Mouse (Mus musculus) adrenal gland, postnatal 4 days (tissue): ENCODE measurements around the gene Kansl1. TPM values are rescaled to one million over a fixed set of nuclear protein-coding genes. Genes with fewer than 3 reads are reported as not detected.

Experiments used
- DNase-seq, 2 experiments: peaks; one replicate each; pipeline ENCODE4 v3.0.0; 2021 to 2022; ENCODE audit warnings: low spot score in 2 of 2, mixed read lengths in 2 of 2
- total RNA-seq, 2 experiments: library from RNA; stranded (reverse); gene quantifications; 2 replicates each; pipeline ENCODE4 v1.2.3; 2021

Gene Kansl1
- total RNA-seq, 2 experiments from 2014 or later = 63.3 to 63.6 TPM

DNA sequence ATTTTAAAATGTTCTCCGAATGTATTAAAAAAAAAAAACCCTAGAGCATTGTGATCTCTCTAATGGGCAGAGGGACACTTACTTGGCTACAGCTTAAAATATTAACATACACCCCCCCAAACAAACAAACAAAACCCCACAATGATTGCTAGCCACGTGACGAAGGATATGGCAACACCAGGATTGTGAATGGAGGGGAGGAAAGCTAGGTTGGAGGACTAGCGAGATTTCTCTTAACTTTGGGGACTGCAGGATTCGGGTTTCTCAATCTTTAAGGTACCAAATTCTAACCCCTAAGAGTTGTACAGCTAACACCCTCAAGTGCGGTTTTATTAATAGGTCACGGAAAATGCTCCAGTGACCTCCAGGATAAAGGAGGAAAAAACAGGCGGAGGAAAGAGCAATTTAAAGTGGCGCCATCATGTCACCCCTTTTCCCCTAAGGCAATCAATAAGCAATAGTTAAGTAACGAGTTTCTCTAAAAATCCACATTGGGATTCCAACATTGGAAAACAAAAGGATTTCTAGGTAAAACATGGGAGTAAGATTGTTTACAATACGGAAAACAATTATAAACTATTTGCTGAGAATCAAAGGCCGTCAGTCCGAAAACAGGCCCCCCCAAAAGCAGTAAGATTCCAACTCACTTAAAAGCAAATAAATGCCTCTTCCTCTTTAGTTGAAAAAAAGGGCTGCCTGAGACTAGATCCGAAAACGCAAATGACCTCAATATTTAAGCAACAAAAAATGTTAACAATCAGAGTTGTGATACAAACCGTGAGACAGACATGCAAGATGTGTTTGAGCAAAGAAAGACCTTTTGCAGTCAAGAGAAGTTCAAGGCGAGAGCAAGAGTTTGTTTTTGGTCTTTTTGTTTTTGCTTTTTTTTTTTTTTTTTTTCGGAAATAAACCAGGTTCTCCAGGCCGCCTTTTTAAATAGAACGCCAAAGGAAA, 27.9 kb downstream of the Kansl1 start:
- no peak for DNase-seq

DNA sequence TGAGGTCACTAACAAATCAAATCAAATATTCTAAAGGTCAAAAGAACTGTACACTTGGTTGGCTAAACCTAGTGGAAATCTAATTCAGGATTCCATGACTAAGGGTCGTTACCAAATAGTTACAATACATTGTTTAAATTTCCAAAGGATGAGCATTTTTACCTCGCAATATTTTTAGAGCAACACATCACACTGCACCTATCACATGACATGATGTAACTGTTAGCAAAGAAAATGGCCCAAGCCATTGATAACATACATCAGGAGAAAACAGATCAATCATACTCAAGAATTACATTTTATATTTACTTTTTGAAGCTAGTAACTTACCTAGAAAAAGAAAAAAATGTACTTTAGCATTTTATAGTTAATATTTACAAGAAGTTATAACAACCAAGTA, 29.0 kb downstream of the Kansl1 start:
- no peak for DNase-seq

DNA sequence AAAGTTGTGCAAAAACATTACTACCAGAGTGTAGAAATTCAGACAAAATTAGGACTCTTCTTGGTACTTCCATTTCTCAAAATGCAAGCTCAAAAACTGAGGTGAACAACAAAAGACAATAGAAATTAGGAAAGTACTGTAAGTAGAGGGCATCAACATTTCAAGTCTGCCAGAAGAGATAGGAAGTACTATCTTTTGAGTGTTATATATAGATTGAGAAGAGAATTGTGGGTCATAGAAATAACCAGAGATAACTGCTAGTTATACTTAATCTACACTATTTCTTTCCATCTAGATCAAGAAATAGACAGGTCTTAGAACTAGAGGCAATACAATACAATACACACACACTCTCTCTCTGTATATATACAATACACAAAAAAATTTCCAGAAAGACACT, 30.2 kb downstream of the Kansl1 start:
- DNase-seq = no peak

DNA sequence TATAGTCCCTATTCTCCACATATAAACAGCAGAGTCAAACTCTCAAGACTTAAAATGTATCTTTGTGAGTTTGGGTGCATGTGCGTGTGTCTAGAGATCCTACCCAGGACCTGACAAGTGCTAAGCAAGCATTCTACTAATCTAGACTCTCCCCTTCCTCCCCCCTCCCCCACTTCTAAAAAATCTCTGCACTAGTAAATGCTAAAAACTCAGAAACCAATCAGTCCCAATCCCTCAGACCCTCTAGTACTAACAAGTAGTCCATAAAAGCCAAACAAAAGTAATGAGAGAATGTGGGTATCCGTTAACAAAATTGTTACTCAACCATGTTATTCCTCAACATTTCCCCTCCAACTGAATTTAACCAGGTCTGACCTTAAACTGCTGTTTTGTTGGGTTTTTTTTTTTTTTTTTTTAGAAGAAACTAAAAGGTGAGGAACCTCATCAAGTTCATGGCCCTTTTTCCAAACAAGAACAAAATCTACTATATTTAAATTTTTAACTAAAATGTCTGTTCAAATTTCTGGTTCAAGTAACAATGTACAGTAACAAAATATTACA, 32.2 kb downstream of the Kansl1 start:
- DNase-seq = no peak

DNA sequence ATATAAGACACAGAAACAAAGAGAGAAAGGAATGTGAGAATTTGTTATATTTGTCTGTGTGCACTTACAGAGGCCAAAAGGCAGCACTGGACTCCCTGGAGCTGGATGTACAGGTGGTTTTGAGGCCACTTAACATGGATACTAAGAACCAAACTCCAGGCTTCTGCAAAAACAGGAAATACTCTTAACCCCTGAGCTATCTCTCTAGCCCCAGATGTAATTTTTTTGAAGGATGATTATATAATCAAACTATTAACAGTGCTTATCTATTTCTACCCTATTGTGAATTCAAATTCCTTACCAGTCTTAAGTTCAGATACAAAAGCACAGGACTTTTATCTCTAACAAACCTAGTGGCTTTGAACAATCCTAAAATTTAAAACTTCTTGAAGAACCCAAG, 32.9 kb downstream of the Kansl1 start:
- no peak for DNase-seq

DNA sequence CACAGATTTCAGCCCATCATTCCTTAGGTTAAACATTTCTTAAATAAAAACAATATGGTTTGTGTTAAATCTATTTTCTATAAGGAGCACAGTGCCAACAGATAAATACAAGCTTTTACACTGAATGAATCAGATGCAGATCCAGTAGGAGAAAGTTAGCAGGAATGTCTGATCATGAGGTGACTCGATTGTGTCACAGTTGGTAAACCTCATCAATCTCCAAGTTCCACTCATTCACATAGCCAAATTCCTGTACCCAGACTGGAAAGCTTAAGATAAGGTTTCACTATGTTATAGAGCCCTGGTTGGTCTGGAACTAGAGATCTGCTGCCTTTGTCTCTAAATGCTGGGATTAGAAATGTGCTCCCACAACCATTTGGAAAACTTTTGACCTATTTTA, 33.5 kb downstream of the Kansl1 start:
- DNase-seq = no peak

DNA sequence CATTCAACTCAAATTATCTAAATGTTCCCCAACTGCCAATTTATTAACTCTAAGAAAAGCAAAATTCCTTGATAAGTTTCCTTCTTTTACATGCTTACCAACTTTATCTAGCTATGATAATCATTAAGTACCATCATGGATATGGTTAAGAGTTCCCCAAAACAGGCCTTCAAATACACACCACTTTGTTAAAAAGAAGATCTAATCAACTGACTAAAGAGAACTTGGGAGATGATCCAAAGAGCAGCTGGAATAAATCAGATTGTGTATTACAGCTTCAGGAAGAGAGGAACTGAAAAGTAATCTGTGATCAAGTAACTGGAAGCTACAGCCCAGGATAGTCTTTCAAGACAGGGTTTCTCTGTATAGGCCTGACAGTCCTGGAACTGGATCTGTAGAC, 36.4 kb downstream of the Kansl1 start:
- DNase-seq = no peak

DNA sequence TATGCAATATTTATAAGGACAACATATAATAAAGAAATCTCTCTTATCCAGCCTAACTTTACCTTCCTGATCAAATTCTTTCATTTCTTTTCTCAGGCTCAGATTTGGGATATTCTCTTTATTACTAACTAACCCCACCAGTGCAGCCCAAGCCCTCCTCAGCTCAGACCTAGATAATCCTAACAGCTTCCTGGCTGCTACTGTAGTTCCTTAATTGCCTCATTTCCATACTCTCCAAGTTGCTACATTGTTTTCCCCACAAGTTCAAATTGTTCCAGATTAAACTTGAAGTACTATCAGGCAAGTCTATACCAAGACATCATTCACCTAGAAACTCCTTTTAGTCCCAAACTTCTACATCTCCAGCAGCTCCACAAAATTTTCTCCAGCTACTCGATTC, 36.9 kb downstream of the Kansl1 start:
- DNase-seq = no peak

DNA sequence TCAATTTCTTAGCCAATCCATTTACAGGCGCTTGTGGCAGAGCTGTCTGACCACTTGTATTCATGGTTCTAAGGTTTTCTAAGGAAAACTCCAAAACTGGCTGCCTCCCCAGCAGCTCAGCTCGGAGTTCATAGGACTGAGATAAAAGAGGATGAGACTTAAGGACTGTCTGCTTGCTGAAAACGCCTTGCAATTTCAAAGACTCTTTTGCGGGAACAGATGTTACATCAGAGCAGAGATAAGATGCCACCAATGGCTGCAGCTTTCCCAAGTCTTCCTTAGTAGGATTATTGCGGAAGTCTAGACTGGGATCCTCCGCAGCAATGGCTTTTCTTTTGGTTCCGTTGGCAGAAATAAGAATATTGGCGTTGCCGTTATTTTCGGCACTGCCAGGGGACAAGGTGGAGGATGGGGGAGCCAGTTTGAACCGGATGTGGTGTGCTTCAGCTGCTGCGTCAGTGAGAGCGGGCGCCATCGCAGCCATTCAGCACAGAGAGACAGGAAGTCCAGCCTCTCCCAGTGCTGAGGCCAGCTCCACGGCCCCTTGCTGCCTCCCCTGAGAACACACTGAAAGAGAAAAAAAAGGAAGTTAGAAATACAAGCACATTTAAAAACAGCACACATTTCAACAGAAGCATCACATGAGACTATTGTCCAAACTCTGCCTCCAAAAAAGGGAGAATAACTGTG, 43.8 kb downstream of the Kansl1 start:
- DNase-seq = no peak

DNA sequence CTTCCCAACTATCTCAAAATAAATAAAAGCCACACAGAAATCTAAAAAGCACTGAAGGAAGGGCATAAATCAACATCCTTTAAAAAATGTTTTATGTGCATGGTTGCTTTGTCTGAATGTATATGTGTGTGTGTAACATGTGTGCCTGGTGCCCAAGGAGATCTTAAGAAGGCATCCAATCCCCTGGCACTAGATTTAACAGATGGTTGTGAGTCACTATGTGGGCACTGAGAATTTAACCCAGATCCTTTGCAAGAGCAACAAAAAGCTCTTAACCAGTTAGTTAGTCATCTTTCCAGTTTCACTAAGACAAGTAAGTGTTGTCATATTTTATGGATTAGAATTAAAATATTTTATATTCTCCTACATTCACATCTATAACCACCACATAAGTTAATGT, 56.4 kb downstream of the Kansl1 start:
- DNase-seq = no peak

DNA sequence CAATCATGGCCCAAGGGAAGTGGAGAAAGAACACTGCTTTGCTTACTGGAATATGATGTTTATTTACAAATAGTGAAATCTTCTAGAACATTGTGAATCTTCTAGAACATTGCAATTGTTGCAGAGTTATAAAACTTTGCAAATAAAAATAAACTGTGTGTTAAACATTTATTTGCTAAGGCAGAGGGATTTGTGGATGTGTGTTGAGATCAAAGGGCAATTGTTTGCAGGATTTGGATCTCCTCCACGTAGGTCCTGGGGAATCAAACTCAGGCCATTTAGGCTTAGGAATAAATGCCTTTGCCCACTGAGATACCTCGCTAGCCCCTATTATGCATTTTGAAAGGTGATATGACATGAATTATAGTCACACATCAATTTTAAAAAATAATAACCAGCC, 61.3 kb downstream of the Kansl1 start:
- no peak for DNase-seq

DNA sequence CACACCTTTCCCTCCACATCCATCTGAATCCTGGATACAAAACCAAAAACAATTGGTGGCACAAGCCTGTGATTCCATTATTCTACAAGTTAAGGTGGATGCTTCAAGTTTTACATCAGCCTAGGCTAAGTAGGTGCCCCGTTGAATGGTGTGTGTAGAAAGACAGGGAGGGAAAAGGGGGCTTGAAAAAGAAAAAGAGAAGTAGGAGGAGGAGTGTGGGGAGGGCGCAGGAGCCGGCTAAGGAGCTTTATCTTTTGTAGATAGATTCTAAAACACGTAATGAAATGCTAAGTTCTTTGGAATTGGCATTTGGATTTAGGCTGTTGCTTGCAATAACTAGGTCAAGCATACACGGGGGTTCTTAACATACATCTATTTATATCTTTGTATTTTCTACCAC, 67.7 kb downstream of the Kansl1 start:
- no peak for DNase-seq

DNA sequence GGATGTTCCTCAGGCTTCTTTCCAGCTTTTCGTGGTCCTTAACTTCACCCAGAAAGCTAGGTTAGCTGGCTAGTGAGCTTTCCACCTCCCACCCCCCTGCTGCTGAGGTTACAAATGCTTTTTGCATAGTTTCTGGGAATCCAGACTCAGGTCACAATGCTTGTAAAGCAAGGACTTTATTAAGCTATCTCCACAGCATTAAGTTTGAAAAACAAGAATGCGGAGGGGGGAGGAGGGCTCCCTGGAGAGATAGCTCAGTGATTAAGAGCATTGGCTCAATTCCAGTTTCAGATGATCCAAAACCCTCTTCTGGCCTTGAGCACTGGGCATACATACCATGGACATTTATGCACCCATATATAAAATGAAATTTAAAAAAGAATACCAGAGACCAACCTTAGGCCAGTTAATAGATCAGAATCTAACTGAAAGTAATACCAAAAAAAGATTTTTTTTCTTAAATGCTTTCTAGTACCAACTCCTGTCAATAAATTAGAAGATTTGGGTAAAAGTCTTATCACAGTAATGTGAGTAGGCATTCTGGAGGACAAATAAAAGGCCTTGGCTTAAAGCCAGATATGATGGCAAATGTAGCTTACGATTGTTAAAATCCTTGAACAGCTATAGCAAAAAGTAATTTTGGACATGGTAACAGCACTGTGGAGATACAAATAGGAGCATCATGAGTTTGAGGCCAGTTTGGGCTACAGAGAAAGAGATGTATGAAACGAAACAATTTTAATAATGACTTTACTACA, 69.0 kb downstream of the Kansl1 start:
- no peak for DNase-seq

DNA sequence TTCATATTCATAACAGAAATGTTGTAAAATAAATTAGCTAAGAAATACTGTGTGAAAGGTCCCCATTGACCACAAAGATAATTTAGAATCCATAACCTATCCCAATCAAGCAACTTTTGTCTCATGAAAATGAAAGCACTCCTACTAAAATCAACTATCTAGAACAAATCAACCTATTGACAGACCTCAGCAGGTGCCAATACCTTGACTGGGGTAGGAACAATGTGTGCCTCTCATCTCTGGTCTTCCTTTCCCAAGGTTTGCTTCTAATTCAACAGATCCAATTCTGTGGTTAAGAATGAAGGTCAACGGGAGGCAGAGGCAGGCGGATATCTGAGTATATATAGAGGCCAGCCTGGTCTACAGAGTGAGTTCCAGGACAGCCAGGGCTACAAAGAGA, 73.0 kb downstream of the Kansl1 start:
- no peak for DNase-seq

DNA sequence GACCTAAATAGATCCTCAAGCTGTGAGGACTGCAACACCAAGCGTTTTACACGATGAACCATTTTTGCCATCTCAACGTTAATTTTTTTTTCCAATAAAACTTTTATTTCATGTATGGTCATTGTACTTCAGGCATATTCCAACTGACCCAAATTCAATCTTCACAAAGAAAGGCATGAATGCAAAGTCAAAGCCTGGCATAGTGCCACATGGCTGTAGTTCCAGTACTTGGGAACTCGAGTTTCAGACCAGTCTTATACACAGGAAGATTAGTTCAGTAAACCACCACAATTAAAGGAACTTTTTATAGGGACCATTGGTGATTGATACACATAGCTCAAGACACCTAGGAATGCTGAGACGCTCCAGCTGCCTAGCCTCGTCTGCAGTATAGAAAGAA, 75.5 kb downstream of the Kansl1 start:
- no peak for DNase-seq

DNA sequence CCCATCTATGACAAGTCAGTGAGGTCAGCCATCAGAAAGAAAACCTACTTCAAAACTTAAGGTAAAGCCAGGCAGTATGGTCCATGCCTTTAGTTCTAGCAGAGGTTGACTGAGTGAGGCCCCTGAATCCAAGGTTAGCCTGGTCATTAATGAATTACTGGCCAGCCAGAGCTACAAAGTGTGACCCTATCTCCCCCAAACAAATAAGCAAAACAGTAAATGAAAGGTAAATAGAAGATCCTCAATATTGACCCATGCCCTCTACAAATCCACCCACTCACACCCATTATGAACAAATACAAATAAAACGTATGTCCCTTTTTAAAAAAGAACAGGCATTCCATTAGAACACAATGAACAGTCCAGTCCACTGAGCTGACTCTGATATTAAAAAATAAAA, 76.5 kb downstream of the Kansl1 start:
- no peak for DNase-seq

DNA sequence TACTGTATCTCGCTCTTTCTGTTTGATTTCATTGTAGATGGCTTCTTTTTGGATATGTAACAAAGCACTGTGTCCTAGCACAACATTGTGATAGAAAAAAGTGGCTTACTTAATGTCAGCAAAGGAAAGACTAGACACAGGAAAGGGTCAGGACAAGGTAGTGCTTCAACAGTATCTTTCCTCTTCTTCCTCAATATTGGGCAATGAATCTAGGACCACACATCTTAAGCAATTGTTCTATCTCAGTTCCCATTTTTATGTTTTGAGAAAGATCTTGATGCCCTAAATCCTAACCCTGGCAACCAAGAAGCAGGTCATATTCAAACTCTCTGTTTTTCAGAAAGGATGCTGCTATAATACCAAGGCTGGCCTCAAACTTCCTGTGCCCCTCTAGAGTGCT, 81.4 kb downstream of the Kansl1 start:
- DNase-seq = no peak

DNA sequence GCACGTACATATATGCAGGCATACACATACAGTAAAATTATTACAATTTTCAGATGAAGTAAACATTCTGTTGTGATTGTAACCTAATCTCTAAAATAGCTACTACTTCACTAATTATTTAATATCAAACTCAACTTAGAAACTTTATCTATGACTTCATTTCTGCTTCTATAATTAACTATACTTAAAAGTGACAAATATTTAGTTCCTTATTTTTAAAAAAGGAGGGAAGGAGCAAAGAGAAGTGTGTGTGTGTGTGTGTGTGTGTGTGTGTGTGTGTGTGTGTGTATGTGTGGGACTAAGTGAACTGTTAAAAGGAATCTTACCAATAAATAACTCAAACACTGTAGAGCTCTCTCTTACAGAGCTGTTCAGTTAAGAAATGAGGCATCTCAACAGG, 82.1 kb downstream of the Kansl1 start:
- no peak for DNase-seq

DNA sequence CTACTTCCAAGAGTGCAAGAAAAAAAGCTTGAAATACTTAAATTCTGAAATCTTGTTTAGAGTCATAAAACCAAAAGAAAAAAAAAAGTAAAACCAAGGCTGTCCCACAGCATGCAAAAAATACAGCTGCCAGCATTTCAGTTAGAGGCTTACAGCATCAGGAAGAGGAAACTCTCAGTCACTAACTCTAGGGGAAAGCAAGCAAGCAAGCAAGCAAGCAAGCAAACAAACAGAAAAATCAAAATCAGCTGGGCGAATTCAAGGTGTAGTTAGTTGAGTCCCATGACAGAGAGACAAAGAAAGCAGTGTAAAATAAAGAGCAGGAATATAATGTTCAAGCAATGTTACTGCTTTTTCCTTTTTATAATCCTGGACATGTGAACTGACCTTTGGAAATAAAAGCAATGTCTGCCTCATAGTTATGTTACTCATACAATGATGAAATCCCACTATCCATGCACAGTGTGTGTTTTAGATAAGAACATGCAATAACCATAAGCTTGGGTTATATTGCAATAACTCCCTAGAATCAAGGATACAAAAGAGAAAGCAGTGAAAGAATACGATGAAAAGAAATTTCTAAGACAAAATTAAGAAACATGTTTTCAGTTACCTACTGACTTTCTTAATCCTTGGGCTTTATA, 85.4 kb downstream of the Kansl1 start:
- DNase-seq = no peak

DNA sequence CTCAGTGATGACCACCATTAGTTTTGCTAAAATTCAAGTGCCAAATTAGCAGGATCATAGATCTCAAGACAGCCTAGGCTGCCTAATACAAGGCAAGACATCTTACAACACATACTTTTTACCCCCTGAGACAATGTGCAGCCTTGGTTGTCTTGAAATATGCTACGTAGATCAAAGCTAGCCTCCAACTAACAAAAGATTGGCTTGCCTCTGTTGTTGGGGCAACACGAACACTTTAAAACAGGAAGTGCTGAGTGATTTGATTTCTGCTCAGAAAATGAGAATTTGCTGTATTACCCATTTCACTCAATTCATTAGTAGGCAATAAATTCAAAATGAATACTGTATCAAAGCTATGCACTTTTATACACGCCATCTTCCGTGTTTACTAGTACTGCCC, 86.8 kb downstream of the Kansl1 start:
- no peak for DNase-seq

DNA sequence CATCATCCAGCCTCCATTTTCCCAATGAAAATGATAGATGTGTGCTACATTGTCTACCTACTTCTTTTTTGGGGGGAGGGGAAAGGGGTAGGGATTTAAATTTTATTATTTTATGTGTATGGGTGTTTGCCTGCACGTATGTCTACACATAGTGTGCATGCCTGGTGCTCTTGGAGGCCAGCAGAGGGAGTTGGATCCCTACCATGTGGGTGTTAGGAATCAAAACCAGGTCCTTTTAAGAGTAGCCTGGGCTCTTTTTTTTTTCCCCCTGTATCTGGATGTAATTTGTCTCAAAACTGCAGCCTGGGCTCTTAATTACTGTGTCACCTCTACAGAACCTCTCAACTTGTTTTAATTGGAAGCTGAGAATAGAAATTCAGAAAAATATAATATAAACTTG, 89.0 kb downstream of the Kansl1 start:
- no peak for DNase-seq
